Mouse (Mus musculus): ENCODE results near the gene Ric8a. TPM values are rescaled to one million over a fixed set of nuclear protein-coding genes. Genes with fewer than 3 reads are reported as not detected.
A peak's percentile ranks its signal among the peaks of the same experiment; 100 is the strongest.

The Ric8a gene
- polyA plus RNA-seq, 1 experiment from 2014 or later, result 69.2 TPM

GRCm38 (mm10) chr7:140834968-140835757 lies 21.6 kb upstream of the Ric8a start, which contains the start of gene Urah:
Gene Urah, plus strand, starts transcription at chr7:140835018.
- Histone ChIP-seq H3K4me3 (no peak within 1 kb of the TSS), H3K4me1 (no peaks in the 10 kb centered on the region), H3K27ac (no peak within 1 kb of the TSS), H3K4me2 (replicated peaks) (no peak within 1 kb of the TSS), H3K9ac (no peak within 1 kb of the TSS), H3K27me3 (no peaks in the 10 kb centered on the region; the same call in none of the 2 replicates), H3K36me3 (no peaks in the 10 kb centered on the region), H3K9me3 (no peaks in the 10 kb centered on the region)
- no peak for ATAC-seq (ENCODE audit: insufficient number of reproducible peaks, insufficient read depth, low FRiP score, low TSS enrichment)
- WGBS, result 35% methylated on average over 20 of the region's 20 CpGs

GRCm38 (mm10) chr7:140835758-140836087 lies 21.0 kb upstream of the Ric8a start:
- Histone ChIP-seq H3K9ac (no peak overlapping the region), H3K4me2 (replicated peaks) (no peak overlapping the region), H3K27ac (no peak overlapping the region), H3K27me3 (peaks cover 2% of the 10 kb centered on the region), H3K36me3 (no peaks in the 10 kb centered on the region), H3K9me3 (no peaks in the 10 kb centered on the region), H3K4me3 (no peak overlapping the region), H3K4me1 (no peaks in the 10 kb centered on the region)
- 73% methylated on average over 2 of the region's 2 CpGs for WGBS
- no peak for ATAC-seq (ENCODE audit: insufficient number of reproducible peaks, insufficient read depth, low FRiP score, low TSS enrichment)

DNA sequence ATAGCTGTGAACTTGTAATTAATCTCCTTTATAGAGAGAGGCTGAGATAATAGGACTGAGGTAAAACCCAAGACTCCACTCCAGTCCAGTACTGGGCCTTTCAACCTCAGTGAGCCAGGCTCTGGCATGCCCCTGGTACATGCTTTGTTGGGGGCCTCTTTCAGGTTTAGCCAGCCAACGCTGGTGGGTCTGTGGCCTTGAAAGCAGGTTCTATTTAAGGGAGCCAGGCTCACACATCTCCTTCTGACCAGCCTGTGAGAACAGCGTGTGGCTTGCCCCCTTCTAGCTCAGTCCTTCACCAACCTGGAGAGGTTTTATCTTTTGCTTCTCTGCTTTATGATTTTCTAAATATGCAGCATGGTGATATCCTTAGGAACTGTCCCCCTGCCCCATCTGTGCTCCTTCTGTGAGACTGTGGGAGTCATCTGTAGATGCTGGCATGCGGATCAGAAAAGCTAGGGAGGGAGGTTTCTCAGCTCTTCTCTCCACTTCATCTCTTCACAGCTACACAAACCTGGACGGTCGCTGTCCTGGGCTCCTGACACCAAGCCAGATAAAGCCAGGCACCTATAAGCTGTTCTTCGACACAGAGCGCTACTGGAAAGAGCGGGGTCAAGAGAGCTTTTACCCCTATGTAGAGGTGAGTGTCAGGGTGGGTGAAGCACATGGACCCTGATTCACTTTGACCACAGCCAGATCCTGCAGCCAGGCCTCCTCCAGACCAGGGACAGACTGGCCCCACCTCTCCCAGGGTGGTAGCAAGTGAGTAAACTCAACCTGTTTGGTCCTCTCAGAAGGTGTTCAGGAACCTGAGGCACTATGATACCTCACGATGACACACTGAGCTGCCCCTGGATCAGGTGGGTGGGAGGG lies 20.3 kb upstream of the Ric8a start:
- WGBS, result 88% methylated on average over 9 of the region's 9 CpGs
- no peak overlapping the region for H3K4me3 ChIP-seq
- no peaks in the 10 kb centered on the region; the same call in 1 of the 2 replicates for H3K4me1 ChIP-seq
- no peak overlapping the region for H3K4me2 ChIP-seq (replicated peaks)
- no peaks in the 10 kb centered on the region for H3K36me3 ChIP-seq
- H3K9ac ChIP-seq, result no peak overlapping the region
- no peaks in the 10 kb centered on the region for H3K9me3 ChIP-seq
- H3K27me3 ChIP-seq, result peaks cover 9% of the 10 kb centered on the region
- no peak for ATAC-seq (ENCODE audit: insufficient number of reproducible peaks, insufficient read depth, low FRiP score, low TSS enrichment)
- no peak overlapping the region for H3K27ac ChIP-seq

- H3K9ac ChIP-seq, result no peak overlapping the region
- 56% methylated on average over 5 of the region's 5 CpGs for WGBS
- H3K4me3 ChIP-seq, result no peak overlapping the region
- no peaks in the 10 kb centered on the region; the same call in 1 of the 2 replicates for H3K4me1 ChIP-seq
- no peaks in the 10 kb centered on the region for H3K9me3 ChIP-seq
- peaks cover 27% of the 10 kb centered on the region for H3K27me3 ChIP-seq
- no peaks in the 10 kb centered on the region for H3K36me3 ChIP-seq
- ATAC-seq (ENCODE audit: insufficient number of reproducible peaks, insufficient read depth, low FRiP score, low TSS enrichment), result no peak
- no peak overlapping the region for H3K4me2 ChIP-seq (replicated peaks)
- no peak overlapping the region for H3K27ac ChIP-seq
Observed at GRCm38 (mm10) chr7:140839556-140839955, 17.2 kb upstream of the Ric8a start.

DNA sequence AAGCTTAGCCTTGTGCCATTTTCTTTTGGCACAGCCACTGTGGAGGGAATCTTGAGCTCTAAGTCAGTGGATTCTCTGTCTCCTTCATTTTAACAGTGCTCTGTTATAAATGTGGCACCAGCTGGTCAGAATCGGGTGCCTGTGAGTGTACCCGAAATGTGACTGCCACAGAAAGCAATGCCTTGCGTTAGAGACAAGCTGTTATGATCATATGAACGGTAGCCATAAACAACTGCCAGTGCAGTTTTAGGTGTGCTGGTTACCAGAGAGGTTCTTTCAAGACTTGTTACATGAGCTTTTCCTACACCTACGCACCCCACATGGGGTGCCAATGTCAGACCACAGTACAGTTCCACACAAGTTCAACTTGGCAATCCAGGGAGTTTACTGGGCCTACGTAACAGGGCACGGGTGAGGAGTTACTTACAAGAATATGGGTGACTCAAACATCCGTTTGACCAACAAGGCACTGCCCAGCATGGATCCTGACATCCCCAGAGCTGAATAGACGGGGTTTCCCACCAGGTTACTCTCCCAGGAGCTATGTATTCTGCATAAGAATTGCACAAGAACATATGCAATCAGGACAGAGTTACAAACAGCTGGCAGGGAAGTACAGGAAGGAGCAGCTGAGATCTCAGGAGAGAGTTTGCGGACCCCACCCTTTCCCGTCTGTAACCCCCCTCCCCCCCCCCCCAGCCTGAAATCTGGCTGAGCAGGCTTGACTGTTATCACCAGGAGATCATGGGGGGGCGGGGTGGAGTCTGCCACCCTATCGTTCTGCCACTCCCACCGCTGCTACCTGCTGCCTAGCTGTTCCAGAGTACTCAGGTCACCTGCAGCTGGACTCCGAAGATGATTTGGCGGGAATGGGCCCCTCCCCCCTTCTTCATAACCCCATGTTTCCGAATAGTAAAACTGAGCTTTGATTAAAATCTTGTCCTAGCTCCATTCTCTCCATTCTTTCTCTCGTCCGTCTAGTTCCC lies 15.7 kb upstream of the Ric8a start:
- Histone ChIP-seq H3K27me3 (peaks cover 27% of the 10 kb centered on the region), H3K4me3 (no peak overlapping the region), H3K9ac (no peak overlapping the region), H3K36me3 (no peaks in the 10 kb centered on the region), H3K27ac (no peak overlapping the region), H3K9me3 (no peaks in the 10 kb centered on the region), H3K4me1 (no peaks in the 10 kb centered on the region; the same call in 1 of the 2 replicates), H3K4me2 (replicated peaks) (no peak overlapping the region)
- ATAC-seq (ENCODE audit: insufficient number of reproducible peaks, insufficient read depth, low FRiP score, low TSS enrichment), result no peak
- WGBS, result 36% methylated on average over 19 of the region's 19 CpGs

GRCm38 (mm10) chr7:140843806-140844205 lies 13.0 kb upstream of the Ric8a start:
- H3K9ac ChIP-seq, result no peak overlapping the region
- no peaks in the 10 kb centered on the region for H3K36me3 ChIP-seq
- no peak for ATAC-seq (ENCODE audit: insufficient number of reproducible peaks, insufficient read depth, low FRiP score, low TSS enrichment)
- no peak overlapping the region for H3K27ac ChIP-seq
- no peak overlapping the region for H3K4me2 ChIP-seq (replicated peaks)
- no peak overlapping the region for H3K4me3 ChIP-seq
- H3K4me1 ChIP-seq, result no peaks in the 10 kb centered on the region; the same call in 1 of the 2 replicates
- 79% methylated on average over 7 of the region's 7 CpGs for WGBS
- H3K27me3 ChIP-seq, result peaks cover 27% of the 10 kb centered on the region
- H3K9me3 ChIP-seq, result no peaks in the 10 kb centered on the region

- 31% methylated on average over 14 of the region's 14 CpGs for WGBS
- H3K9ac ChIP-seq, result no peak within 1 kb of the TSS
- no peak within 1 kb of the TSS for H3K4me2 ChIP-seq (replicated peaks)
- no peaks in the 10 kb centered on the region; the same call in 1 of the 2 replicates for H3K4me1 ChIP-seq
- peak; percentile 66 for ATAC-seq (ENCODE audit: insufficient number of reproducible peaks, insufficient read depth, low FRiP score, low TSS enrichment)
- no peak within 1 kb of the TSS for H3K4me3 ChIP-seq
- H3K27ac ChIP-seq, result no peak within 1 kb of the TSS
- no peaks in the 10 kb centered on the region for H3K9me3 ChIP-seq
- H3K27me3 ChIP-seq, result peaks cover 27% of the 10 kb centered on the region
- H3K36me3 ChIP-seq, result no peaks in the 10 kb centered on the region
Observed at GRCm38 (mm10) chr7:140844905-140845665, 11.7 kb upstream of the Ric8a start, which contains the start of gene Scgb1c1. Gene Scgb1c1, plus strand, starts transcription at chr7:140845547.

DNA sequence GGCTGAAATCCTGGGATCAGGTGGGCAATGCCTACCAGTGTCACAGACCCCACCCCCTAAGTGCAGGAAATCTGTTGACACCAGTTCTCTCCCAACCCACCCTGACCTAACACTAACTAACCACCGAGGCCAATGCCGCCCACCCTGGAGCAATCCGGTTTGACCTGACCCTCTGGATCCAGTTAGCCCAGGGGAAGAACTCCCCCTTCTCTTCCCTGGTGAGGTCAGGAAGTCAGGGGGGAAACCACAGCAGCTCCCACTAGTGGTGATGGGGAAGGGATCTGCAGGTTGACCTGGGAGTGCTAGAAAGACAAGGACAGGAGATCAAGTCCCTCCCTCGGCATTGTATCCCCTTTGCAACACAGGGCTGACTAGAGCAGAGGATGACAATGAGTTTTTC lies 11.1 kb upstream of the Ric8a start:
- Histone ChIP-seq H3K4me2 (replicated peaks) (no peak overlapping the region), H3K9ac (no peak overlapping the region), H3K27ac (no peak overlapping the region), H3K9me3 (no peaks in the 10 kb centered on the region), H3K4me3 (no peak overlapping the region), H3K36me3 (no peaks in the 10 kb centered on the region), H3K4me1 (no peaks in the 10 kb centered on the region; the same call in 1 of the 2 replicates), H3K27me3 (peaks cover 26% of the 10 kb centered on the region)
- WGBS, result 29% methylated on average over 4 of the region's 4 CpGs
- ATAC-seq (ENCODE audit: insufficient number of reproducible peaks, insufficient read depth, low FRiP score, low TSS enrichment), result no peak

GRCm38 (mm10) chr7:140846676-140847075 lies 10.1 kb upstream of the Ric8a start:
- peaks cover 16% of the 10 kb centered on the region for H3K27me3 ChIP-seq
- H3K36me3 ChIP-seq, result peaks cover 4% of the 10 kb centered on the region
- no peaks in the 10 kb centered on the region for H3K4me1 ChIP-seq
- no peak for ATAC-seq (ENCODE audit: insufficient number of reproducible peaks, insufficient read depth, low FRiP score, low TSS enrichment)
- no peak overlapping the region for H3K4me2 ChIP-seq (replicated peaks)
- H3K27ac ChIP-seq, result no peak overlapping the region
- H3K4me3 ChIP-seq, result no peak overlapping the region
- H3K9me3 ChIP-seq, result no peaks in the 10 kb centered on the region
- H3K9ac ChIP-seq, result no peak overlapping the region
- WGBS, result 85% methylated on average over 10 of the region's 10 CpGs

- WGBS, result 75% methylated on average over 11 of the region's 11 CpGs
- no peak within 1 kb of the TSS for H3K4me3 ChIP-seq
- H3K9me3 ChIP-seq, result no peaks in the 10 kb centered on the region
- no peak within 1 kb of the TSS for H3K4me2 ChIP-seq (replicated peaks)
- peaks cover 5% of the 10 kb centered on the region for H3K27me3 ChIP-seq
- no peak within 1 kb of the TSS for H3K27ac ChIP-seq
- H3K4me1 ChIP-seq, result no peaks in the 10 kb centered on the region
- no peak for ATAC-seq (ENCODE audit: insufficient number of reproducible peaks, insufficient read depth, low FRiP score, low TSS enrichment)
- no peak within 1 kb of the TSS for H3K9ac ChIP-seq
- peaks cover 17% of the 10 kb centered on the region for H3K36me3 ChIP-seq
Observed at GRCm38 (mm10) chr7:140847755-140848580, 8.8 kb upstream of the Ric8a start, which contains the start of gene Odf3. Gene Odf3, plus strand, starts transcription at chr7:140847805.
